ENCODE assay signal across 8 mouse cellular contexts in the genomic region with DNA sequence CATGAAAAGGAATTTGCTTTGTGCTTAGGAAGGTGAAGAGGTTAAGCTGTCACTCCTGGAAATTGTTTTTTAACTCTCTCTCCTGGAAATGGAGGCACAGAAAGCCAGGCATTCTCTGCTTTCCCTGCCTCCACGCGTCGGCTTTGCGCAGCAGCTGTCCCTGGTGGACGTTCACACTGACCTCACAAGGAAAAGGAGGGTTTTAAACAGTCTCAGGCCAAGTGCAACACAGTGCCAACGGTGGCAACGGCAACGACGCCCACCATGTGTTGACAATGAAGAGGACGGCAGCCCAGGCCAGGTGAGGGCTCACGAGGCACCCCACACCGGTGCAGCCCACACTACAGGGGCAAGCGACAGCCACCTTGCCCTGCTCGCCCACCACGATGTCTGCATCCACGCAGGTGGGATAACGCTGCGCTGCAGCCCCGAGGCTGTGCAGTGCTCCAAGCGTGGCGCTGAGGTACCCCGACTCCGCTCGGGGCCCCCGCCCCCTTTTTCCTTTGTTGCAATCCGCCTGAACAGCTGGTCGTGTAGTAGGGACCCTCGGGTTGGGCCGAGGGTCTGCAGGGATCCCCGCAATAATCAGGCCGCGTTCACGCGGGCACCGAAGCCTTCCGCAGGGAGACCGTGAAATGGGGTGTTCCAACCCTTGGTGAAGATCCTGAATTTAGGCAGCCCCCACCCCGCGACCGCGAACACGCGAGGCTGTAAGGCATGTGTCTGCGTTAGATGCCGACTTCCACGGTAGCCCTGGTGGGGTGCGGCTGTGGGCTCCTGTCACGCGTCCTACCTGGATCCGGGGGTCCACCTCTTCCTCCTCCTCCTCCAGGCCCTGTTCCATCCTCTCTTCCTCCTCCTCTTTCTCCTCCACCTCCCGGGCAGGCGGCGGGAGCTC. TPM values are rescaled to one million over a fixed set of nuclear protein-coding genes. Genes with fewer than 3 reads are reported as not detected.
DNase-seq lines count a peak whose midpoint lies in the region; ATAC-seq lines count a peak whose summit lies in the region.

No protein-coding gene starts in this region.

- H3K4me3 ChIP-seq in heart, embryonic 15.5 days = peak overlapping the region; percentile 82
- H3K4me3 ChIP-seq in midbrain, embryonic 13.5 days (replicated peaks) = peak overlapping the region; percentile 82

- peaks cover 3% of the 10 kb centered on the region; the same call in 1 of the 2 replicates for H3K27me3 ChIP-seq in heart, embryonic 15.5 days
- no peaks in the 10 kb centered on the region for H3K27me3 ChIP-seq in midbrain, embryonic 13.5 days

- WGBS in heart, embryonic 15.5 days = 1% methylated on average over 53 of the region's 53 CpGs
- under 1% methylated on average over 53 of the region's 53 CpGs for WGBS in midbrain, embryonic 13.5 days

- peak overlapping the region; percentile 96 for H3K4me2 ChIP-seq in heart, embryonic 15.5 days
- peak overlapping the region; percentile 85 for H3K4me2 ChIP-seq in midbrain, embryonic 13.5 days (replicated peaks)

- peaks cover 40% of the 10 kb centered on the region for H3K4me1 ChIP-seq in heart, embryonic 15.5 days (replicated peaks)
- peaks cover 37% of the 10 kb centered on the region for H3K4me1 ChIP-seq in midbrain, embryonic 13.5 days (replicated peaks)

- no peaks in the 10 kb centered on the region for H3K36me3 ChIP-seq in heart, embryonic 15.5 days
- H3K36me3 ChIP-seq in midbrain, embryonic 13.5 days = peaks cover 10% of the 10 kb centered on the region; the same call in 1 of the 2 replicates

- peak overlapping the region; percentile 71 for H3K27ac ChIP-seq in heart, embryonic 15.5 days
- H3K27ac ChIP-seq in midbrain, embryonic 13.5 days = peak overlapping the region; percentile 95

- peak; percentile 55 to 59 for DNase-seq in cerebellum, adult 18-20 months
- DNase-seq in cerebellum, adult 8-10 months = no peak
- DNase-seq in cerebellum, postnatal 25 days = peak; percentile 69 to 74
- DNase-seq in kidney, postnatal 10 days = peak; percentile 61
- peak; percentile 29 for DNase-seq in testis, postnatal 14 days (ENCODE audit: low spot score)

- H3K9ac ChIP-seq in heart, embryonic 15.5 days = peak overlapping the region; percentile 79
- H3K9ac ChIP-seq in midbrain, embryonic 13.5 days (replicated peaks) = peak overlapping the region; percentile 94

- H3K9me3 ChIP-seq in heart, embryonic 15.5 days (replicated peaks) = no peaks in the 10 kb centered on the region
- H3K9me3 ChIP-seq in midbrain, embryonic 13.5 days = no peaks in the 10 kb centered on the region

- peak; percentile 13 for ATAC-seq in CD4-positive, CD25-positive, alpha-beta regulatory T cell, adult 4 months
- ATAC-seq in heart, embryonic 15.5 days (replicated peaks; ENCODE audit: insufficient number of reproducible peaks, insufficient read depth, low FRiP score, low read depth) = peak; percentile 42
- peak; percentile 81 for ATAC-seq in midbrain, embryonic 13.5 days

RNA-seq across cellular contexts. Expression of a gene that starts 0.6 kb away (rescaled TPM):
- polyA plus RNA-seq in CD4-positive, CD25-positive, alpha-beta regulatory T cell, adult 4 months (2017; shearing (Covaris generic)) = 10 to 100 TPM; 15.4 to 16.8 TPM
- polyA plus RNA-seq in heart, embryonic 15.5 days (2015; fragmentation: Nextera tagmentation; extraction: Ambion mirVana) = 21.4 and 28.4 TPM in 2 replicates
- 111 and 116 TPM in 2 replicates for polyA plus RNA-seq in midbrain, embryonic 13.5 days (2015; fragmentation: Nextera tagmentation; extraction: Ambion mirVana)

RNA-seq across cellular contexts. Expression of a gene that starts 58.9 kb away (rescaled TPM):
- polyA plus RNA-seq in CD4-positive, CD25-positive, alpha-beta regulatory T cell, adult 4 months (2017; shearing (Covaris generic)) = 10 to 100 TPM in 1 of 2 experiments, 1 to 10 TPM in 1; 9.8 to 10.8 TPM
- 10.1 and 13.6 TPM in 2 replicates for polyA plus RNA-seq in heart, embryonic 15.5 days (2015; fragmentation: Nextera tagmentation; extraction: Ambion mirVana)
- polyA plus RNA-seq in midbrain, embryonic 13.5 days (2015; fragmentation: Nextera tagmentation; extraction: Ambion mirVana) = 11.6 and 12.2 TPM in 2 replicates

RNA-seq across cellular contexts. Expression of a gene that starts 59.6 kb away (rescaled TPM):
- polyA plus RNA-seq in CD4-positive, CD25-positive, alpha-beta regulatory T cell, adult 4 months (2017; shearing (Covaris generic)) = 10 to 100 TPM; 68.2 to 69.7 TPM
- polyA plus RNA-seq in heart, embryonic 15.5 days (2015; fragmentation: Nextera tagmentation; extraction: Ambion mirVana) = 34.1 and 38.4 TPM in 2 replicates
- polyA plus RNA-seq in midbrain, embryonic 13.5 days (2015; fragmentation: Nextera tagmentation; extraction: Ambion mirVana) = 55.3 and 67.1 TPM in 2 replicates

Comparison
In these comparisons a context has a peak if more than half of its experiments do, and no peak if none do; other contexts are left out.
1. ATAC-seq: peak in every context shown above with its lines; median percentile 81 in midbrain, embryonic 13.5 days; 42 in heart, embryonic 15.5 days; 13 in CD4-positive, CD25-positive, alpha-beta regulatory T cell, adult 4 months.